Mouse (Mus musculus) heart, adult 2 months (tissue): Measurements from ENCODE around the gene Gfra1. TPM values are rescaled to one million over a fixed set of nuclear protein-coding genes. Genes with fewer than 3 reads are reported as not detected.

Source experiments
- DNase-seq, 2 experiments: peaks; one replicate each; pipeline ENCODE4 v3.0.0; 2021
- H3K27ac ChIP-seq: fragments of 200-600 bp; 2 replicates; pipeline ENCODE4 v1.8.1; 2022
- H3K27me3 ChIP-seq: fragments of 200-500 bp; 2 replicates; pipeline ENCODE4 v1.6.1; 2012; ENCODE audit warnings: mild to moderate bottlenecking, low read length, inconsistent platforms, mixed read lengths; ENCODE audit not compliant: control insufficient read depth, insufficient read depth
- H3K36me3 ChIP-seq: fragments of 200-500 bp; 2 replicates; pipeline ENCODE4 v1.6.1; 2012; ENCODE audit warnings: low read length, inconsistent platforms; ENCODE audit not compliant: control insufficient read depth, insufficient read depth
- H3K4me1 ChIP-seq: fragments of 200-500 bp; 2 replicates; pipeline ENCODE4 v1.6.1; 2011; ENCODE audit warnings: low read length; ENCODE audit not compliant: control insufficient read depth, insufficient read depth
- H3K4me3 ChIP-seq: fragments of 200-600 bp; 2 replicates; pipeline ENCODE4 v1.8.1; 2022
- H3K79me2 ChIP-seq: fragments of 200-500 bp; replicated peaks from 2 replicates; pipeline ENCODE4 v1.6.1; 2012; ENCODE audit warnings: mild to moderate bottlenecking, inconsistent platforms, low read length, moderate library complexity, mixed read lengths; ENCODE audit not compliant: control insufficient read depth, insufficient read depth
- H3K9ac ChIP-seq: fragments of 200-500 bp; 2 replicates; pipeline ENCODE4 v1.6.1; 2012; ENCODE audit warnings: low read depth, mild to moderate bottlenecking, control low read depth, inconsistent platforms, low read length, mixed read lengths
- CTCF ChIP-seq: fragments of 200-600 bp; IDR thresholded peaks from 2 replicates; pipeline ENCODE4 v1.8.1; 2022; ENCODE audit warnings: antibody characterized with exemption, mild to moderate bottlenecking, moderate library complexity
- EP300 ChIP-seq: fragments of 200-500 bp; IDR thresholded peaks from 2 replicates; pipeline ENCODE4 v1.6.1; 2011; ENCODE audit warnings: low read depth, low read length, control low read depth; ENCODE audit not compliant: insufficient read depth
- POLR2A ChIP-seq: fragments of 200-500 bp; IDR thresholded peaks from 2 replicates; pipeline ENCODE4 v1.6.1; 2011; ENCODE audit warnings: mild to moderate bottlenecking, low read depth, low read length, control low read depth; ENCODE audit not compliant: insufficient read depth
- WGBS: fragments of 180-500 bp; shearing (Covaris S2); methylation state at CpG from one replicate; pipeline ENCODE4 v1.1.7; 2018; 5-methylcytosine and 5-hydroxymethylcytosine counted together
- intact Hi-C: fragments of 180-260 bp; cut with DNase I; formaldehyde crosslinking; loops from one replicate; pipeline ENCODE4 v1.15.1; 2025
- polyA plus RNA-seq: library from polyadenylated mRNA; depleted of rRNA; stranded (reverse); fragments of >200 nt; gene quantifications from 2 replicates; pipeline ENCODE4 v1.2.3, GENCODE M21; 2012
- total RNA-seq, 2 experiments: library from RNA; stranded (reverse); gene quantifications; 2 replicates each; pipeline ENCODE4 v1.2.3; 2021

Gfra1 gene
- total and polyA plus RNA-seq, 3 experiments, result 2.3 to 5.4 (median 4.1) TPM

GRCm38 (mm10) chr19:58474251-58474650, 18.5 kb upstream of the Gfra1 start:
- Histone ChIP-seq H3K4me3 (no peak overlapping the region), H3K4me1 (no peaks in the 10 kb centered on the region), H3K36me3 (no peaks in the 10 kb centered on the region), H3K27ac (no peak overlapping the region), H3K79me2 (no peaks in the 10 kb centered on the region), H3K9ac (no peak overlapping the region), H3K27me3 (no peaks in the 10 kb centered on the region)
- no peak for DNase-seq
- TF ChIP-seq CTCF, result no peak
- no peak for TF ChIP-seq EP300
- TF ChIP-seq POLR2A, result no peak
- intact Hi-C loops, result no loop called here
- 79% methylated on average over 3 of the region's 3 CpGs for WGBS

- Histone ChIP-seq H3K4me3 (no peak overlapping the region), H3K9ac (no peak overlapping the region), H3K27ac (no peak overlapping the region), H3K36me3 (no peaks in the 10 kb centered on the region), H3K27me3 (no peaks in the 10 kb centered on the region), H3K79me2 (no peaks in the 10 kb centered on the region), H3K4me1 (no peaks in the 10 kb centered on the region)
- TF ChIP-seq EP300, result 0 out of 2 replicates have a peak, but pooled peaks have one; percentile 26
- TF ChIP-seq CTCF, result no peak; the same call in none of the 2 replicates
- no peak for TF ChIP-seq POLR2A
- DNase-seq, result peak; percentile 61 to 85
- WGBS, result 16% methylated on average over 12 of the region's 12 CpGs
- intact Hi-C loops, result loop anchor here (2.0 to 5.0 kb wide), 6 partner anchors 397 to 815 kb away; no protein-coding TSS in a partner anchor
Measured at GRCm38 (mm10) chr19:58469421-58469820, 13.7 kb upstream of the Gfra1 start.

GRCm38 (mm10) chr19:58468331-58468730, 12.6 kb upstream of the Gfra1 start:
- Histone ChIP-seq H3K4me1 (no peaks in the 10 kb centered on the region), H3K4me3 (no peak overlapping the region), H3K27me3 (no peaks in the 10 kb centered on the region), H3K79me2 (no peaks in the 10 kb centered on the region), H3K9ac (no peak overlapping the region), H3K27ac (no peak overlapping the region), H3K36me3 (no peaks in the 10 kb centered on the region)
- WGBS, result 21% methylated on average over 2 of the region's 2 CpGs
- intact Hi-C loops, result loop anchor here (2.0 to 5.0 kb wide), 6 partner anchors 396 to 814 kb away; no protein-coding TSS in a partner anchor
- no peak for DNase-seq
- TF ChIP-seq CTCF (no peak), EP300 (no peak)

- H3K4me3 ChIP-seq, result no peak overlapping the region
- no peaks in the 10 kb centered on the region for H3K4me1 ChIP-seq
- TF ChIP-seq POLR2A (no peak), EP300 (no peak), CTCF (no peak)
- no peak overlapping the region for H3K9ac ChIP-seq
- 84% methylated on average over 3 of the region's 3 CpGs for WGBS
- H3K27me3 ChIP-seq, result no peaks in the 10 kb centered on the region
- intact Hi-C loops, result no loop called here
- DNase-seq, result no peak
- no peaks in the 10 kb centered on the region for H3K36me3 ChIP-seq
- H3K27ac ChIP-seq, result no peak overlapping the region
- no peaks in the 10 kb centered on the region for H3K79me2 ChIP-seq
Measured at GRCm38 (mm10) chr19:58463755-58464154, 8.0 kb upstream of the Gfra1 start.

GRCm38 (mm10) chr19:58460361-58461022, 4.8 kb upstream of the Gfra1 start:
- H3K4me1 ChIP-seq, result peaks cover 3% of the 10 kb centered on the region; the same call in 1 of the 2 replicates
- peaks cover 8% of the 10 kb centered on the region for H3K27me3 ChIP-seq
- WGBS, result 69% methylated on average over 13 of the region's 13 CpGs
- no peak for TF ChIP-seq CTCF
- TF ChIP-seq EP300, result no peak
- TF ChIP-seq POLR2A, result no peak
- no peaks in the 10 kb centered on the region for H3K36me3 ChIP-seq
- H3K9ac ChIP-seq, result no peak overlapping the region
- H3K4me3 ChIP-seq, result no peak overlapping the region
- no peak overlapping the region for H3K27ac ChIP-seq
- intact Hi-C loops, result no loop called here
- no peaks in the 10 kb centered on the region for H3K79me2 ChIP-seq
- DNase-seq, result no peak

- Histone ChIP-seq H3K79me2 (no peaks in the 10 kb centered on the region), H3K36me3 (no peaks in the 10 kb centered on the region), H3K27ac (no peak overlapping the region), H3K4me1 (peaks cover 5% of the 10 kb centered on the region; the same call in 1 of the 2 replicates), H3K4me3 (no peak overlapping the region), H3K9ac (no peak overlapping the region), H3K27me3 (peaks cover 9% of the 10 kb centered on the region)
- TF ChIP-seq CTCF (no peak), POLR2A (no peak), EP300 (no peak)
- DNase-seq, result no peak
- WGBS, result 20% methylated on average over 16 of the region's 16 CpGs
- intact Hi-C loops, result loop anchor here (10.0 kb wide), 2 partner anchors 142 to 342 kb away; no protein-coding TSS in a partner anchor
Measured at GRCm38 (mm10) chr19:58456491-58457061, 867 bp upstream of the Gfra1 start.
